In genomic region chr1:135171984-135172383, GRCm38 (mm10) we compare ENCODE assay signal across 8 mouse cellular contexts. TPM values are rescaled to one million over a fixed set of nuclear protein-coding genes. Genes with fewer than 3 reads are reported as not detected.
DNase-seq lines count a peak whose midpoint lies in the region; ATAC-seq and TF ChIP-seq lines count a peak whose summit lies in the region.

No protein-coding gene starts in this region.

- TF ChIP-seq CTCF in cortical plate, adult 2 months (IDR thresholded peaks at IDR 0.05; ENCODE audit: extremely low read depth, insufficient read depth, low read length), result peak; percentile 85
- TF ChIP-seq CTCF in kidney, postnatal 0 days (IDR thresholded peaks at IDR 0.05; ENCODE audit: low read depth), result peak; percentile 90

- H3K9me3 ChIP-seq in heart, embryonic 13.5 days, result no peaks in the 10 kb centered on the region
- H3K9me3 ChIP-seq in kidney, postnatal 0 days (replicated peaks; ENCODE audit: low read length), result no peaks in the 10 kb centered on the region
- no peaks in the 10 kb centered on the region for H3K9me3 ChIP-seq in lung, embryonic 15.5 days

- no peak overlapping the region for H3K4me2 ChIP-seq in heart, embryonic 13.5 days
- H3K4me2 ChIP-seq in kidney, postnatal 0 days (ENCODE audit: low read length), result no peak overlapping the region
- no peak overlapping the region for H3K4me2 ChIP-seq in lung, embryonic 15.5 days

- no peak overlapping the region for H3K4me3 ChIP-seq in cortical plate, adult 2 months (ENCODE audit: insufficient read depth, low read length)
- no peak overlapping the region for H3K4me3 ChIP-seq in heart, embryonic 13.5 days
- no peak overlapping the region for H3K4me3 ChIP-seq in kidney, postnatal 0 days (replicated peaks; ENCODE audit: low read depth, low read length)
- no peak overlapping the region for H3K4me3 ChIP-seq in lung, embryonic 15.5 days

- no peak for TF ChIP-seq POLR2A in cortical plate, adult 2 months (IDR thresholded peaks at IDR 0.05; ENCODE audit: extremely low read depth, insufficient read depth, low read length)

- peak; percentile 74 for DNase-seq in urinary bladder, postnatal 14 days (ENCODE audit: low spot score)
- no peak for DNase-seq in urinary bladder, adult 2 months (ENCODE audit: low spot score)
- peak; percentile 94 for DNase-seq in kidney, postnatal 0 days (ENCODE audit: low spot score)
- peak; percentile 82 to 85 for DNase-seq in right cerebral cortex, adult 2 months (ENCODE audit: low spot score in 2 of 2)
- no peak for DNase-seq in spleen, postnatal 4 days (ENCODE audit: low spot score in 2 of 2)

- ATAC-seq in heart, embryonic 13.5 days (ENCODE audit: extremely low read depth, insufficient number of reproducible peaks, low FRiP score, low TSS enrichment), result no peak
- peak; percentile 60 for ATAC-seq in kidney, postnatal 0 days (replicated peaks; ENCODE audit: low FRiP score, low read depth)
- ATAC-seq in lung, embryonic 15.5 days (ENCODE audit: borderline replicate concordance, extremely low read depth, low FRiP score, low TSS enrichment), result peak; percentile 43

- no peaks in the 10 kb centered on the region for H3K36me3 ChIP-seq in heart, embryonic 13.5 days
- no peaks in the 10 kb centered on the region for H3K36me3 ChIP-seq in kidney, postnatal 0 days (ENCODE audit: insufficient read depth, low read length)
- H3K36me3 ChIP-seq in lung, embryonic 15.5 days, result no peaks in the 10 kb centered on the region

- peaks cover 68% of the 10 kb centered on the region for H3K27me3 ChIP-seq in heart, embryonic 13.5 days (replicated peaks)
- H3K27me3 ChIP-seq in kidney, postnatal 0 days (ENCODE audit: insufficient read depth, low read length), result no peaks in the 10 kb centered on the region
- H3K27me3 ChIP-seq in lung, embryonic 15.5 days, result no peaks in the 10 kb centered on the region

- H3K4me1 ChIP-seq in cortical plate, adult 2 months (ENCODE audit: control insufficient read depth, insufficient read depth, low read length), result no peaks in the 10 kb centered on the region; the same call in 1 of the 2 replicates
- peaks cover 12% of the 10 kb centered on the region for H3K4me1 ChIP-seq in heart, embryonic 13.5 days
- H3K4me1 ChIP-seq in kidney, postnatal 0 days (replicated peaks; ENCODE audit: insufficient read depth, low read length), result no peaks in the 10 kb centered on the region
- peaks cover 13% of the 10 kb centered on the region for H3K4me1 ChIP-seq in lung, embryonic 15.5 days

- H3K27ac ChIP-seq in cortical plate, adult 2 months (ENCODE audit: insufficient read depth, low read length), result no peak overlapping the region
- no peak overlapping the region for H3K27ac ChIP-seq in heart, embryonic 13.5 days (replicated peaks)
- no peak overlapping the region for H3K27ac ChIP-seq in kidney, postnatal 0 days
- H3K27ac ChIP-seq in lung, embryonic 15.5 days, result no peak overlapping the region

- 0 out of 2 replicates have a peak overlapping the region, but pooled peaks have one; percentile 24 for H3K9ac ChIP-seq in heart, embryonic 13.5 days
- no peak overlapping the region for H3K9ac ChIP-seq in kidney, postnatal 0 days (ENCODE audit: low read depth, low read length)
- H3K9ac ChIP-seq in lung, embryonic 15.5 days, result no peak overlapping the region

- WGBS in heart, embryonic 13.5 days, result 49% methylated on average over 6 of the region's 6 CpGs
- WGBS in kidney, postnatal 0 days, result 49% methylated on average over 6 of the region's 6 CpGs
- 41% methylated on average over 6 of the region's 6 CpGs for WGBS in lung, embryonic 15.5 days

RNA-seq across cellular contexts. Expression of gene Gpr37l1, which starts 4.5 kb away (rescaled TPM):
- 6.8 and 7.3 TPM in 2 replicates for polyA plus RNA-seq in urinary bladder, adult 2 months (2012; rRNA removed)
- 324 and 331 TPM in 2 replicates for polyA plus RNA-seq in cortical plate, adult 2 months (2012; rRNA removed)
- polyA plus RNA-seq in heart, embryonic 13.5 days (2015; fragmentation: Nextera tagmentation; extraction: Ambion mirVana), result not detected in 2 replicates
- not detected in 2 replicates for polyA plus RNA-seq in kidney, postnatal 0 days (2015; fragmentation: Nextera tagmentation; extraction: Ambion mirVana)
- 0.10 TPM in 1 of 2 replicates, not detected in the other for polyA plus RNA-seq in lung, embryonic 15.5 days (2015; fragmentation: Nextera tagmentation; extraction: Ambion mirVana)

RNA-seq across cellular contexts. Expression of gene Arl8a, which starts 25.4 kb away (rescaled TPM):
- 115 and 118 TPM in 2 replicates for polyA plus RNA-seq in urinary bladder, adult 2 months (2012; rRNA removed)
- 354 and 358 TPM in 2 replicates for polyA plus RNA-seq in cortical plate, adult 2 months (2012; rRNA removed)
- 33.3 and 33.9 TPM in 2 replicates for polyA plus RNA-seq in heart, embryonic 13.5 days (2015; fragmentation: Nextera tagmentation; extraction: Ambion mirVana)
- 47.4 and 49.3 TPM in 2 replicates for polyA plus RNA-seq in kidney, postnatal 0 days (2015; fragmentation: Nextera tagmentation; extraction: Ambion mirVana)
- 42.7 and 47.0 TPM in 2 replicates for polyA plus RNA-seq in lung, embryonic 15.5 days (2015; fragmentation: Nextera tagmentation; extraction: Ambion mirVana)

RNA-seq across cellular contexts. Expression of gene Ptpn7, which starts 39.5 kb away (rescaled TPM):
- polyA plus RNA-seq in urinary bladder, adult 2 months (2012; rRNA removed), result 2.6 and 2.7 TPM in 2 replicates
- polyA plus RNA-seq in cortical plate, adult 2 months (2012; rRNA removed), result 0.08 and 0.86 TPM in 2 replicates
- polyA plus RNA-seq in heart, embryonic 13.5 days (2015; fragmentation: Nextera tagmentation; extraction: Ambion mirVana), result 1.2 and 1.4 TPM in 2 replicates
- 0.38 and 0.42 TPM in 2 replicates for polyA plus RNA-seq in kidney, postnatal 0 days (2015; fragmentation: Nextera tagmentation; extraction: Ambion mirVana)
- 2.9 and 5.8 TPM in 2 replicates for polyA plus RNA-seq in lung, embryonic 15.5 days (2015; fragmentation: Nextera tagmentation; extraction: Ambion mirVana)

Comparison
In these comparisons a context has a peak if more than half of its experiments do, and no peak if none do; other contexts are left out.
1. DNase-seq: peak in urinary bladder, postnatal 14 days (single experiment), kidney, postnatal 0 days (single experiment) and right cerebral cortex, adult 2 months (2 of 2); none in urinary bladder, adult 2 months (single experiment) and spleen, postnatal 4 days (0 of 2).
2. RNA of gene Gpr37l1, which starts 4.5 kb away (polyA plus RNA-seq): 324 to 331 TPM in cortical plate, adult 2 months; 6.8 to 7.3 TPM in urinary bladder, adult 2 months, 0.10 TPM in lung, embryonic 15.5 days, not detected in kidney, postnatal 0 days and not detected in heart, embryonic 13.5 days; every median in the first group is over 10 times any median in the second.